Mouse (Mus musculus): Measurements from ENCODE around the gene Rabggta. TPM values are rescaled to one million over a fixed set of nuclear protein-coding genes. Genes with fewer than 3 reads are reported as not detected.

The Rabggta gene
- total RNA-seq, 2 experiments from 2014 or later = 10.3 TPM

DNA sequence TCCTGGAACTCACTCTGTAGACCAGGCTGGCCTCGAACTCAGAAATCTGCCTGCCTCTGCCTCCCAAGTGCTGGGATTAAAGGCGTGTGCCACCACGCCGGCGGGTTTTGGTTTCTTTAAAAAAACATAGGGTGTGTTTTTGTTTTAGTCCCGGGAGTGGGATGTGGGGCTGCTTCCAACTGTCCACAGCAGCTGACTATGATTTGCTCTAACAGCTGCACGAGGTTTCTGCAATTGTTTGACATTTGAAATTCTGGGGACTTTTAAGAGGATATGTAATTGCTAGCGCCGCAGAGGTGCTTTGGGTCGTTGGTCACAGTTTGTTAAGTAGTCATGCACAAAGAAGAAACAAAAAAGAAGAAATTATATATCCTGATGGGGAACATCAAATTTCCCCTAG is 32.6 kb downstream of the Rabggta start:
- DNase-seq = no peak

- DNase-seq = no peak
Observed at GRCm38 (mm10) chr14:55682118-55682493, 40.0 kb downstream of the Rabggta start.

GRCm38 (mm10) chr14:55681160-55682117 is 40.6 kb downstream of the Rabggta start, which contains the start of gene Tinf2:
Gene Tinf2, minus strand, starts transcription at chr14:55681820.
- DNase-seq = peak; percentile 89

- DNase-seq = no peak
Observed at GRCm38 (mm10) chr14:55677615-55678014, 44.4 kb downstream of the Rabggta start.

GRCm38 (mm10) chr14:55672741-55673060 is 49.4 kb downstream of the Rabggta start:
- no peak for DNase-seq

- peak; percentile 91 for DNase-seq
Observed at GRCm38 (mm10) chr14:55671833-55672740, 50.0 kb downstream of the Rabggta start, which contains the start of the genes Gmpr2 and Nedd8. Gene Gmpr2, plus strand, starts transcription at chr14:55671941. Gene Nedd8, minus strand, starts transcription at chr14:55672124.

DNA sequence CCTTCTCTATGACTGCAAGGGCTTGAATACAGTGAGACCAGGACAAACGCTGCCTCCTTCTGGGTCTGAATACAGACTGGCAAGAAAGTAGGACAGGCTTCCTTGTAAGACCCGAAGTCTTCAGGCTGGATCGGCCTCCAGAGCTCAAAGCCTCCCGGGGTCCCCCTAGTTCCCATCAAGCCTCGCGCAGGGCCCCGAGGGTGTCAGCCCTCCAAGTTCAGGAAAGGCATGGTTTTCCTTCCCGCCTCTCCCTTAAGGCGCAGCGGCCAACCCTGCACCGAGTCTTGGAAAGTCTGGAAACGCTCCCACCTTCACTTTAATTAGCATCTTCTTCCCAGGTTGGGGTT is 50.6 kb downstream of the Rabggta start:
- DNase-seq = no peak

Other genes with a start within 250 kb of the Rabggta start
- gene Dhrs4, start 243.5 kb downstream of the Rabggta start, total RNA-seq (2021) = 10 to 100 TPM; 42.1 to 47.7 TPM
- under 1 TPM; 0.33 to 0.40 TPM for gene Carmil3, start 231.6 kb downstream of the Rabggta start, total RNA-seq (2021)
- gene Cpne6, start 211.8 kb downstream of the Rabggta start, total RNA-seq (2021) = not detected
- gene Nrl, start 197.3 kb downstream of the Rabggta start, total RNA-seq (2021) = not detected
- 1 to 10 TPM; 4.7 to 6.9 TPM for gene Pck2, start 182.0 kb downstream of the Rabggta start, total RNA-seq (2021)
- 100 to 1,000 TPM in 1 of 2 experiments, 10 to 100 TPM in 1; 97.3 to 105 TPM for gene Dcaf11, start 162.3 kb downstream of the Rabggta start, total RNA-seq (2021)
- not detected for gene A730061H03Rik, start 161.9 kb downstream of the Rabggta start, total RNA-seq (2021)
- 100 to 1,000 TPM; 329 to 343 TPM for gene Fitm1, start 146.6 kb downstream of the Rabggta start, total RNA-seq (2021)
- gene Psme1, start 144.1 kb downstream of the Rabggta start, total RNA-seq (2021) = 10 to 100 TPM; 66.4 to 67.6 TPM
- 10 to 100 TPM; 33.4 to 34.1 TPM for gene Emc9, start 137.0 kb downstream of the Rabggta start, total RNA-seq (2021)
- gene Psme2, start 131.2 kb downstream of the Rabggta start, total RNA-seq (2021) = 10 to 100 TPM; 42.9 to 58.4 TPM
- 10 to 100 TPM; 11.1 to 20.7 TPM for gene Rnf31, start 130.6 kb downstream of the Rabggta start, total RNA-seq (2021)
- gene Irf9, start 118.7 kb downstream of the Rabggta start, total RNA-seq (2021) = 1 to 10 TPM; 4.1 to 5.4 TPM
- gene Rec8, start 104.2 kb downstream of the Rabggta start, total RNA-seq (2021) = under 1 TPM in 1 of 2 experiments, not detected in 1; 0.54 TPM
- 10 to 100 TPM; 56.8 to 76.0 TPM for gene Ipo4, start 86.3 kb downstream of the Rabggta start, total RNA-seq (2021)
- gene Gm49378, start 84.4 kb downstream of the Rabggta start, total RNA-seq (2021) = 1 to 10 TPM in 1 of 2 experiments, under 1 TPM in 1; 0.72 to 1.2 TPM
- 10 to 100 TPM; 15.8 to 17.6 TPM for gene Tm9sf1, start 78.5 kb downstream of the Rabggta start, total RNA-seq (2021)
- gene Tssk4, start 72.1 kb downstream of the Rabggta start, total RNA-seq (2021) = under 1 TPM in 1 of 2 experiments, not detected in 1; 0.24 TPM
- gene Mdp1, start 61.8 kb downstream of the Rabggta start, total RNA-seq (2021) = 10 to 100 TPM; 15.0 to 17.3 TPM
- 1 to 10 TPM; 2.4 to 3.3 TPM for gene Gmpr2, start 50.3 kb downstream of the Rabggta start, total RNA-seq (2021)
- gene Nedd8, start 50.1 kb downstream of the Rabggta start, total RNA-seq (2021) = 100 to 1,000 TPM; 180 to 191 TPM
- 1 to 10 TPM; 7.5 to 8.2 TPM for gene Tinf2, start 40.4 kb downstream of the Rabggta start, total RNA-seq (2021)
- not detected for gene Tgm1, start 8.3 kb downstream of the Rabggta start, total RNA-seq (2021)
- gene Dhrs1, start 23.4 kb upstream of the Rabggta start, total RNA-seq (2021) = 10 to 100 TPM; 29.4 to 32.7 TPM
- gene Nop9, start 23.4 kb upstream of the Rabggta start, total RNA-seq (2021) = 10 to 100 TPM; 11.3 to 12.0 TPM
- not detected for gene Cideb, start 36.2 kb upstream of the Rabggta start, total RNA-seq (2021)
- under 1 TPM in 1 of 2 experiments, not detected in 1; 0.10 TPM for gene Ltb4r2, start 39.2 kb upstream of the Rabggta start, total RNA-seq (2021)
- gene Ltb4r1, start 43.7 kb upstream of the Rabggta start, total RNA-seq (2021) = not detected
- 1 to 10 TPM; 6.4 to 6.5 TPM for gene Adcy4, start 61.8 kb upstream of the Rabggta start, total RNA-seq (2021)
- gene Ripk3, start 66.6 kb upstream of the Rabggta start, total RNA-seq (2021) = 1 to 10 TPM; 1.3 to 1.7 TPM
- 1 to 10 TPM; 3.2 to 5.9 TPM for gene Nfatc4, start 100.9 kb upstream of the Rabggta start, total RNA-seq (2021)
- gene Nynrin, start 131.7 kb upstream of the Rabggta start, total RNA-seq (2021) = 1 to 10 TPM; 2.6 to 4.1 TPM
- gene Cbln3, start 162.1 kb upstream of the Rabggta start, total RNA-seq (2021) = not detected
- gene Khnyn, start 162.7 kb upstream of the Rabggta start, total RNA-seq (2021) = 1 to 10 TPM; 7.0 to 9.1 TPM
- gene Sdr39u1, start 178.0 kb upstream of the Rabggta start, total RNA-seq (2021) = 10 to 100 TPM; 95.7 to 98.1 TPM
- 1 to 10 TPM; 2.7 to 4.1 TPM for gene Cma1, start 222.4 kb upstream of the Rabggta start, total RNA-seq (2021)
- gene Cma2, start 228.7 kb upstream of the Rabggta start, total RNA-seq (2021) = not detected